Mouse (Mus musculus): ENCODE results near the gene Rab11fip4.
A peak's percentile ranks its signal among the peaks of the same experiment; 100 is the strongest.

Gene Rab11fip4

DNA sequence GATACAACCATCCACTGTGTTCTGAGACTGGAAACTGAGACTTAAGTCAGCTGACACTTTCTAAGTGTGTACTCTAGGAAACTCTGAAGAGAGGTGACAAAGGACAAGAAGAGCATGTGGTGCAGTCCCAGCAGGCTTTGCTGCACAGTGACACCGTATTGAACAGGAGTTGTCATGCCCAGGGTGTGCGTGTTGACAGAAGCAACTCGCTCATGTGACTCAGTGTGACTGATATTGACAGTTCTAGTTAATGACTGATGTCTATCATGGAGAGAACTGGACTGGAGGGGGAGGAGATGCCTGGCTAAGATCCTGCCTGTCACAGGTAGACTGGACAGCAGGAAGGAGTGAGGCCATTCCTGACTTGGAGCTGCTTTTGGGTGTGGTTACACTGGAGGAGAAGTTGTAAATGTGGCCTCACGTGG, 63.4 kb downstream of the Rab11fip4 start:
- no peak for DNase-seq (ENCODE audit: low read depth, low spot score)

DNA sequence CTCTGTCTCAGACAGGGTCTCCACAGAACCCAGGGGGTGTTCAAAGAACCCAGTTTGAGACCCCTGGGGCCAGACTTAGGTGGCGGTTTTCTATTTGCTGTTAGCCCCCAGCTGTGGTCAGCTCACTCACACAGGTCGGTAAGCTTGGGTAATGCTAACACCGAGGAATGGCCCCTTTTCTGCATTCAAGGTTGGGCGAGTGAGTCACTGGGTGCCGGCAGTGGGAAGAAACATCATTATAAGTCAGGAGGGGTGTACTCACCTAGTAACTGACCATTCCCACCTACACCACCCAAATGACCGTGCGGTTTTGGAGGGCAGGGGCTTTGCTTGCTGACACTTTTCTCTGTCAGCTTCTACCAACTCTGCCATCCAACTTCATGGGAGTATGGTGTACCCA, 64.6 kb downstream of the Rab11fip4 start:
- no peak for DNase-seq (ENCODE audit: low read depth, low spot score)

DNA sequence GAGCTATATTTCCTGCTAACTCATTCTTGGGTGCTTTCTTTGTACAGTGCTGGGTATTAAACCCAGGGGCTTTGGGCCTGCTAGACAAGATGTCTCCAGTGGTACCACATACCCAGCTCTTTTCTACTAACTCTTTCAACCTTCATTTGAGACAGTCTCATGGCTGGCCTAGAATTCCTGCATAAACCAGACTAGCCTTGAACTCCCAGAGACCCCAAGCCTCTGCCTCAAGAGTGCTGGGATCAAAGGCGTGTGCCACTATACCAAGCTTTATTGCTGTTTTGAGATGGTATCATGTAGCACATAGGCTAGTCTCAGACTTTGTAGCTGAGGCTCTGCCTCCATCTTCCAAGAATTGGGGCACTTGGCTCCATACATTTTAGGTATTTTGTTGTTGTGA, 65.5 kb downstream of the Rab11fip4 start:
- no peak for DNase-seq (ENCODE audit: low read depth, low spot score)

DNA sequence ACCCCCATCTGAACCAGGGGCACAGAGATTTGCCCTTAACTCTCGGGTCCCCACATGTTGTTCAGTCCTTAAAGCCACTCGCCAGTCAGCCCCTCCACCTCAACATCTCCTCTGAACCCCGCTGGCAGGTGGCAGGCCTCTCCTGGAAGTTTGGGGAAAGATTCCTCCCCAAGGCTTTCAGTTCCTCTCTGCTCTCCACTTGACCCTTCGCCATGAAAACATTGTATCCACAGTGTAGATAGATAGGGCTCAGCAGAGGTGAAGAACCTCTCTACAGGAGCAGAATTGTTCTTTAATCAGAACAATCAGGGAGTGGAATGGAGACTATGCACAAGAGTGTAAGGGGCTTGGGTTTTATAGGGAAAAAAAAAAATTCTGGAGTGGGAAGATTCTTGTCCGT, 66.0 kb downstream of the Rab11fip4 start:
- DNase-seq (ENCODE audit: low read depth, low spot score) = no peak

DNA sequence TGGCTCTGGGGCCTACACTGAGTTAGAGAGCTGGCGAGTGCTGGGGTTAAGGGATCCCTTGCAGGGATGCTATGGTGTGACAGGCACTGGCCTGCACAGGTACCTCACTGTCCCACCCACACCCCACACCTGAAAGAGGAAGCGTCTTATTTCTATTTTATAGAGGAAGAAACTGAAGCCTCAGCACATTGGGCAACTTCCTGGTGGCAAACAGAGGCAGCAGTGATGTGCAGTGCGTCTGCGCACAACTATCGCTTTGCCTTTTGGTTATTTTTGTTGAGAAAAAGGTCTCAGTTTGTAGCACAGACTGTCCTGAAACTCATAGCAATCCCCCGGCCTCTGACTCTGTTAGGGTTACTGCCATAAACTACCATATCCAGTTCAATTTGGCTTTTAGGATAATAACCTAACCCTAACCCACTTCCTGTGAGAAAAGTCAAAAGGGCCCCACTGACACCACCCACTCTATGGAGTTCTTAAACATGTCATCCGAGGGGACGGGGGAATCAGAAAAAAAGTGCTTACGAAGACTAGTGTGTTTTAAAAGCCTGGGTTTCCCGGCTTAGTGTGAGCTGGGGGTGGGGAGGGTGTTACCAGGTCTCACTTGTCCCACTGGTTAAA, 67.3 kb downstream of the Rab11fip4 start:
- DNase-seq (ENCODE audit: low read depth, low spot score) = no peak

DNA sequence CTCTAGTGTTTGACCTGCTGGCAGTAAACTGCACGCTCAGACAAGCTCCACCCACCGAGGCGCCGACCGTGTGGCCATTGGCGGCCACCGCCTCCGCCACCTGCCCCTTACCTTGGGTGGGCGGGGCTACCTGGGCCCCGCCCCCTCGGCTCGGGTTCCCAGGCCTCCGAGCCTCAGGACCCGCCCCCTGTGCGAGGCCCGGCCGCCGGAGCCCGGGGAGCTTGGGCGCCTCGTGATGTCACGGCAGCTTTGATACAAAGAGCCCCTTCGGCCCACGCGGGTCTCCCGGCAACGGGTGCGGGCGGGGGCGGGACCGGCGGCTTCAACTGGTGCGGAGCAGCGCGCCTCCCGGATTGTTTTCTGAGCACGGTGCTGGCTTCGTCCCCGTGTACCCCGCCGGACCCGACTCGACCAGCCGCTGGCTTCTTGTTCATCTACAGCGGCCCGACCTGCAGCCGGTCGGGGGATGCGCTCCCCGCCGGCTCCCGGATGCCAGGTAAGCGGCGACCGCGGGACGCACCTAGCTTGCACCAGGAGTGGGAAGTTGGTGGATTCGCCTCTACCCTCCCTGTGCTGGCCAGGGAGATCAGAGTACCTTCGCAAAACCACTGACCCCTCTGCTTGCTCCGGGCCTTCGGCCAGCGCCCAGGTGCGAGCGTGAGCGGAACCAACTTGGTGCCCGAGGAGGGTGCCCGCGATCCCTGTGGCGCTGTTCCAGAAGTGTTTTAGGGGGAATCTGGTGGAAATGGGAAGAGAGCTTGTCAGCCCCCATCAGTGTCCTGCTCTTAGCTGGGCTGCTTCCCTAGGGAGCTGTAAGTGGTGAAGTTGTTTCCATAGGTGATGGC, 69.6 kb downstream of the Rab11fip4 start:
- peak; percentile 92 for DNase-seq (ENCODE audit: low read depth, low spot score)

DNA sequence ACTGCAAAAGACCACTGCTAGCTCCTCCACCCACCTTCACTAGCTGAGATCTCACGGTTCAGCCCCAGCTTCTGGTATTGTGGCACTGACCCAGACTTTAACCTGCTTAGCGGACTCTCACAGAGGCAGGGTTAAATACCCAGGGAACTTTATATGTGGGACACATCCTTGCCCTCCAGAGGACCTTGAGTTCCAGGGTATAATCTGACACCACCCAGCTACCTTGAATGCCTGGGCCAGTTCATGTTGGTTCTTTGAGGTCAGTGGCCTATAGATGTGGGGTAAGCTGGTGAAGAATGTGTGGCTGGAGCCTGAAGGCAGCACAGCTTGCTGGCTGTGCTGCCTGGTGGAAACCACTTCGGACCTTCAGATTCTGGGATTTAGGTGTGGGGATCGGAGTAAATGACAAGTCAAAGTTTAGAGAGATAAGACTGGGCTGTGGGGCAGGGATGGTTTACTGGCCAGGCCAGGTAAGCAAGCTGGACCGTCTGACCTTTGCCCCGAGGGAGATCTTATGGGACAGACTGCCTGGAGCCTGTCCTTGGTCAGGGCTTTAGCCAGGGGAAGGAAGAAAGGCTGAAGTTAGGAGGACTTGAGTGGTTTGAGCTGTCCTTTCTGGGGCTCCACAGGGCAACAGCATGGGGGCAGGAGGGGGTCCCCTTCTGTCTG, 71.0 kb downstream of the Rab11fip4 start:
- DNase-seq (ENCODE audit: low read depth, low spot score) = no peak

DNA sequence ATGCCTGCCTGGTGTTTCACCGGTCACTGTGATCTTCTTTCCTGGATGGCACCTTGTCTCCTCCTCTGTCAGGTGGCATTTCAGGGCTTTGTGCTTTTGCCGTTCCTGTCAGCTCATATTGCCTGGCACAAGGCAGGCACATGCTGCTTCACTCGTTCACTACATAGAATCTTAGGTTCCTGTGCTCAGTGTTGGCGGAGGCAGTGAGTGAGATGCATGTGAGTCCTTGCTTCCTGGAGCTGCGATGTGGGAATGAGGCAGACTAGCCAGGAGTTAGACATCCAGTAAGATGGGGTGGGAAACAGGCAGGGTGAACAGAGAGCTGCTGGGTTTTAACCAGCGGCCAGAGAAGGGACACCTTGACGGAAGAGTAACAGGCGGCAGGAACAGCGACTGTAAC, 72.1 kb downstream of the Rab11fip4 start:
- DNase-seq (ENCODE audit: low read depth, low spot score) = no peak

DNA sequence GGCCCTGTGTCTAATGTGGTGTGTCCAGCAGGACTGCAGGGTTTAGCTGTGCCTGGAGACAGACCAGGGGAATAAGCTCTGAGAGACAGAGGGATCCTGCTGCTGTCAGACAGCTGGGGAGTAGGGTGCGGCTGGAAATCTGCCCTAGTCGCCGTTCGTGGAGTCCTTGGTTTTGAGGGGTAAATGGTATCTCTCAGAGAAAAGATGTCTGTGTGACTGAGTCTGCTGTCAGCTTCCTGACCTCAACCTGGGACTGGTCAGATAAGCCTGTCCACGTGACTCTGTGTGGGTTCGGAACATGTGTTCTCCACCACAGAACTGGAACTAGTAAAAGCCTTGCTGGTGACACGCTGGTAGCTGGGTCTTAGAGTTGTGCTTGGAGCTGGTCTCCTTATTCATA, 72.6 kb downstream of the Rab11fip4 start:
- no peak for DNase-seq (ENCODE audit: low read depth, low spot score)

DNA sequence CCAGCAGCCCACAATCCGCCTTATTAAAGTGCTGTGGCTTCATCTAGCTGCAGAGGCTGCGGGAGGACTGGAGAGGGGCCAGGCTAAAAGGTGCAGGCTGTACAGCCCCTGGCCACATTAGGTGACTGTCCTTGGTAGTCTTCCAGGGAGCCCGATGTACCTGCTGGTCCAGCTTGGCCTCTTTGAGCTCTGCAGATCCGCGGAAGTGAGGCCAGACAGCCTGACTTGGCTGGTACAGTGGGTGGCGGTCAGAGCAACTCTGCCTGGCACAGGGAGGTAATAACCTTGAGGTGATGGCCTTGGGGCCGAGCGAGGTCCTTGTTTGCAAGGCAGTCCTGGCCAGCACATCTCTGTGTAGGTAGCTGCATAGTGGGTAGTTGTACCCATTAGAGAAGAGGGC, 75.5 kb downstream of the Rab11fip4 start:
- no peak for DNase-seq (ENCODE audit: low read depth, low spot score)

DNA sequence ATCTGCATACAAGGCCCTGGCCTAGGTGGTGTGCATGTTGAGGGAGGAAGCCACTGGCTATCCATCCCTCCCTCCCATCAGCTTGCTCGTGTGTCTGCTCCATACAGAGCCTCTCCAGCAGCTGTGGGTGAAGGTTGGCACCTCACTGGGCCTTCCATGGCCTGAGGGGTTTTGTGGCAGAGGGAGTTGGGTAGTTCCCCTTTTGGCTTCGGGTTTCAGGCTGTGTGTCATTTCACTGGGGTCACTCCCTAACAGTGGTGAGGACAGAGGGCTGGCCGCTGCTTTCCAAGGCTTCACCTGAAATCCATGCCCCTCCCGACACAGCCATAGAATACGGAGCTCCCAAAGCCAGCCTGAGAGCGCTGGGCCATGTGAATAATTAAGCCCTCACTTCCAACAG, 78.2 kb downstream of the Rab11fip4 start:
- DNase-seq (ENCODE audit: low read depth, low spot score) = no peak

DNA sequence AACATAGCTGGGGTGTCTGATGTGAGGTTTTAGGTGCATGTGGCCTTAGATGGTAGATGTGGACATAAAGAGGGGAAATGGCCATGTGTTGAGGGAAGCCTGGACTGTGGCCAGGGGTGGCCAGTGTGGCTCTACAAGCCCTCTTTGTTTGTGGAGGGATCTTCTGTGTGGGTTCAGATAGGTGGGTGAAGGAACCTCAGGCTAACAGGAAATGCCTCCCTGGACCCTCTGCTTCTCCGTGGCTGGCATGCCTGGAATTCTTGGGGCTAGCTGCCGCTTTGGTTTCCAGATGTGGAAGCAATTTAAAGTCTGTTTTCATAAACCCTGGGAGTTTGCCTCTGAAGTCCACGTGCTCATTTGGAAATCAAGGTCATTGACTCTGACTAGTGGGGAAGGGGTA, 78.9 kb downstream of the Rab11fip4 start:
- DNase-seq (ENCODE audit: low read depth, low spot score) = peak; percentile 72

DNA sequence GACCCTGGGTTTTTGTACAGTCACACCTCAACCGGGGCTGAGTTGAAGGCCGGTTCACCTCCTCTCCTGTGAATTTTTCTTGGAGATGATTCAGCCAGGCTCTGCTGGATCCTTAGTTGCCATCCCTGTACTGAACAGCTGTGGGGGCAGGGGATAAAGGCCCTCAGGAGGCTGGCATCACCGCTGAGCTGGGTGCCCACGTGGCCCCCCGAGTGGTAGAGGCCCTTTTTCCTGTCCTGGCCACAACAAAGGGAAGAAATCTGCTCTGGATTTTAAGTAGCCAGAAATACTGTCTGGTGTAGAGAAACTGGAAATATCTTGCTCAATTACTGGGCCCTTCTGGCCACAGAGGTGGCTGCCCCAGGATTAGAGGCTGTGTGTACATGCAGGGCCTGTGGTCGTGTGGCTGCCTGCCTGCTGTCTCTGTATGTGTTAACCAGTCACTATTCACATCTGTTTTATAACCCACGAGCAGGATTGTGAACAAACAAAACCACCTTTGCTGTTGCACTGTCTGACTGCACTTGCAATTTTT, 79.5 kb downstream of the Rab11fip4 start:
- no peak for DNase-seq (ENCODE audit: low read depth, low spot score)

DNA sequence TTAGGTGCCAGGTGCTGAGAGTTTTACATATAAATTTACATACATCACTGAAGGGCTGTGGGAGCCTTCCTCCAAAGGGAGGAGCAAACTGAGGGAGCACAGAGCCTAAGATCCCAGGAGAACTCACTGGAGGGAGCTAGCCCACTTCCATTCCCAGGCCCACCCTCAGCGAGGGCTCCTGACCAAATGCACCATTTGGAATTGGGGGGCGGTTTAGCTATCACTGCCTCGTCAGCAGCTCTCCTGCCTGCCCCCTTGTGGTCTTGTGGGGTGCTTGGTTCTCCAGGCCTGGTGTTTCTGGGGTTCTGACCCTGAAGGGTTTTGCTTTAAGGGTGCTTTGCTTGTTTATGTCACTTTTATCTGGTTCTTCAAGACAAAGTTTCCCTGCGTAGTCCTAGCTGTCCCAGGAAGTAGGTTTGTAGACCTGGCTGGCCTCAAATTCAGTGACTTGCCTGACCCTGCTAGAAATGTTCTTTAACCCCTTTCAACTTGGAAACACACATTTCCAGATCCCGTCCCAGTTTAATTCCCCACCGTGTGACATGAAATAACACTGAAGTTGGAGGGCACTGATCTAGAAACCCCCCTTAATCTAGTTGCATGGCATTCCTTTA, 80.8 kb downstream of the Rab11fip4 start:
- no peak for DNase-seq (ENCODE audit: low read depth, low spot score)

DNA sequence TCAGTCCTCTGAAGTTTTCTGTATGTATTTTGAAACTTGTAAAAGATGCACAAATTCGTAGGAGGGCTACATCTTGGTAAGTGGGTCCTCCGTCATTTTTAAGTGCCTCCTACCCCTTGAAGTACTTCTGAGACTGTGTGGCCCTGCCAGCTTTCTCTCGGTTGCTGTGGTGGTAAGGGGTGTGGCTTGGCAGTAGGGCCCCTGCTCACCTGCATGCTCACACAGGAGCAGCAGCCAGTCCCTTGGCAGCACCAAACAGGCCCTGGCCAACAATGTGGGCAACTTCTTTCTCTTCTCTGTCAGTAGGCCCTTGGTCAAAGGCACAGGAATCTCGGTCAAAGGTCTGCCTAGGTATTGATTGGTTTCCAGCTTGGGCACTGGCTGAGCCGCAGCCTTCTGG, 82.1 kb downstream of the Rab11fip4 start:
- no peak for DNase-seq (ENCODE audit: low read depth, low spot score)

DNA sequence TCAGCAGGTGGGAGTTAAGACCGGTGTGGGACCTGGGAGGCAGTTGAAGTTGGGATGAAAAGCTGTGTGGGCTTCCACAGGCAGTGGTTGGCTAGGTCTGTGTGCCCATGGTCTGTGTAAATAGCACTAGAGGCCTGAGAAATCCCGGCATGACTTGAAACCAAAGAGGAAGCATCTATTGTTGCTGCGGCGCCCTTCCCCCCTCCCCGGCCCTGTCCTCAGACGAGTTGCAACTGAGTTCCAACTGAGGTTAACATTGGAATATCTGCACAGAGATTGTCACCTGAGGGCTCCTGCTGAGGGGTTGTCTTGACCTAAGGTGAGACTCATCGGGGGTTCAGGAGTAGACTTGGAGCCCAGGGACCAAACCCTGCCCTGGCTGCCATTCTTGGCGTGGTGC, 82.7 kb downstream of the Rab11fip4 start:
- DNase-seq (ENCODE audit: low read depth, low spot score) = no peak

DNA sequence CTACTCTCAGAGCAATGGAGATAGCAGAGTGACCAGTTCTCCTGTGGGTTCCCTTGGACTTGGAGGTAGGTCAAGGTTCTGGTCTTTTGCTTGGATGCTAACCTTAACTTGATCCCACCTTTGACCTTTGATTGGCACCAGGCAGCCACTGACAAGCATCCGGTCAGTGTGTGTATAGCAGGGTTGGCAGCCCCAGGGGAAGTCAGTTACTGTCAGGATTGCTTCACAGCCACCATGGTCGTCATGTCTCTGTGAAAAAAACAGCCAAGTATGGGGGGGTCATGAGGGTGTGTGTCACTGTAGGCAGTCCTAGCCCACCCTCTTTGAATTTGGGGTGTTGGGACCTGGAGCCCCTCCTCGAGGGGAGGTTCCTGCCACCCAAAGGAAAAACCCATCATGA, 83.2 kb downstream of the Rab11fip4 start:
- DNase-seq (ENCODE audit: low read depth, low spot score) = no peak

DNA sequence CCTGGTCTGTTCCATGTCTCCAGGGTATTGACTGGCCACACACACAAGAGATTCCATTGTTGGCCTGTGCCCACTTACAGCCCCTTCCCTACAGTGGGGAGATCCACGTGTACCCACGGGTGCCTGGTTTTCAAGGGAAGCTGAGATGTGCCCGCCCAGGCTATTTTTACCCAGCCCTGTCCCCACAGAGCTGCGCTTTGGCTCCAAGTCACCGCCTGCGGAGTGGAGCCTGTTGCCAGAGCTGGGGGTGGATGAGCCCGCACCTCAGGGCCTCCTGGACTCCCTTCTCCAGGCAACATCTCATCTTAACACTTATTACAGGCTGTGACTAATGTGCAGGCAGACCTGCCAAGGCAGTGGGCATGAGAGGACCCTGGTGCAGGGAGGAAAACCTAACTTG, 83.6 kb downstream of the Rab11fip4 start:
- no peak for DNase-seq (ENCODE audit: low read depth, low spot score)

DNA sequence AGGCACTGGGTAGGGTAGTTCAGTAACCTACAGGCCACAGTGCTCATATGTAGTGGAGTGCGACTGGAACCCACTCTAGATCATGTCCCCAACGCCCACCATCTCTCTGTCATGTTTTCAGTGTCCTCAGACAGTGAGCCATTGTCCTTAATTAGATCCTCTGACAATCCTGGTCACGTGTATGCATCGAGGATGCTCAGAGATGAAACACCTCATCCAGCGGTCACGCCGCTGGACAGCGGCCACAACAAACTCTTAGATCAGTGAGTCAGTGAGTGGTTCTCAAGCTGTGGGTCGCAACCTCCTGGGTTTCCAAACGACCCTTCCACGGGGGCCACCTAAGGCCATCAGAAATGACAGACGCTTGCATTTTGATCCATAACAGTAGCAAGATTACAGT, 84.3 kb downstream of the Rab11fip4 start:
- no peak for DNase-seq (ENCODE audit: low read depth, low spot score)

DNA sequence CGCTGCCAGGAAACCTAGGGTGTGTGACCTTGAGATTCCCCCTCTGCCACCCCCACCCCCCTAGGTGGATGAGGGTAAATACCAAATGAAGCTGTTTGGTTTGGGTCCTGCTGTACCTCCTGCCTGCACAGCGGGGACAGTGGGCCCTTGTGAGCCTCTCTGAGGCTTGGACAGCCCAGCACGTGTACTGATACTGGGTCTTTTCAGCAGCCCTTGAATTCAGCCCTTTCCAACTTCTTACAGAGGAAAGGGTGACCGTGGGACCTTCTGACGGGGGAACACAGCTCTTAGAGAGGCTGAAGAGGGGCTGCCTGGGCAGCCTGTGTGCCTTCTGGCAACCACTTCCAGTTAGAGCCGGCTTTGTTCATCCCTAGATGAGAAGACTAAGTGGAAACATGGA, 85.0 kb downstream of the Rab11fip4 start:
- no peak for DNase-seq (ENCODE audit: low read depth, low spot score)

DNA sequence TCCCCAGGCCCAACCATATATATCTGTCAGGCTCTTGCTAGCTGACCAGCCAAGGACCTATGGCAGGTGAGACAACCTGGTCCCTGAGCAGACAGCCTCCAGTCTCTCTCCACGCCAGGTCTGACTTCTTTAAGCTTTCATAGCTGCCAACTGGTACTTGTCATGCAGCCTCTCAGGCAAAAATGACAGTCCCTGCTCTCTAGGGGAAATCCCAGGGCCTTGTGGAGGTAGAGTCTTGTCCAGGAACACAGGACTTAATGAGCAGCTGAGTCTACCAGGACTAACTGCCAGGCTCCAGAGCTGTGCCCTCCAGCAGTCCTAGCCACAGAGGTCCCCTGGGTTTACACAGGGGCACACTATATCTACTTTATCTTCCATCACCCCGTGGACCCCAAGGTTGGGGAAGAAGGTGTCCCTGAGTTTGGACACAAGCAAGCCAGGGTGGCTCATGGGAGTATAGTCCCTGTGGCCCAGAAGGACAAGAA, 85.5 kb downstream of the Rab11fip4 start:
- no peak for DNase-seq (ENCODE audit: low read depth, low spot score)

DNA sequence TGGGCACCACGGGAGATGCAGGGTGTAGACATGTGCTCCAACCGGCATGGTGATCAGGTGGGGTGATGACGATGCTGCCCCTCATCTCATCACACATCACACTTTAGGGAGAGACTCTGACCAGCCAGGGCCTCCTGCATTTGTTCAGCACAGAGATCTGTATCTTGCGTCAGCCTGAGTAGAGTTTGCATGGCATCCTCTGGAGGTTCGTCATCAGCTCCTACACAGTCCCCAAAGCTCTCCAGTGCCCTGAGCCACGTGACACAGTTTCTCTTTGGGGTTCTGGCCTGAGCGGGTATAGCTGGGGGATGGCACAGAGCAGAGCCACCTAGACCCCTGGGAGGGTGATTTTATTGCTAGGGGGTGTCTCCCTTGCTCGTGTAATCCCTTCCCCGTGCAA, 86.4 kb downstream of the Rab11fip4 start:
- DNase-seq (ENCODE audit: low read depth, low spot score) = no peak

Data from mesoderm, embryonic 11.5 days (tissue).